Mouse (Mus musculus): ENCODE measurements around the gene Hist1h3b. TPM values are rescaled to one million over a fixed set of nuclear protein-coding genes. Genes with fewer than 3 reads are reported as not detected.
"Not testable (repeated sequence)": the region's sequence is repeated elsewhere in the genome, so short reads cannot be mapped to it uniquely, and the experiment has no call there.

Gene Hist1h3b
- polyA plus RNA-seq, 1 experiment, result 1.3 TPM

DNA sequence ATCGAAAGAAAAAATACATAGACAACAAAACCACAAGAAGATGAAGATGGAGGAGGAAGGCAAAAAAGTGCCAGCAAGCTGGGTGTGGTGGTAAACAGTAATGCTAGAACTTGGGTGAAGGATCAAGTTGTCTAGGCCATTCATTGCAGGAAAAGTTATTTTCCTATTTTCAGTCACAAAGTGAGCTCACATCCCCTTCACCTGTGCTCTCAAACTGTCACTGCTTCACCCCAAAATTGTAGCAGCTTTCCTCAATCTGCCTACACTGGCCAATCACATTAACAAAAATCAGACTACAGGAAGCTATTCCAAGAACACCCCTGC lies 7.8 kb downstream of the Hist1h3b start:
- TF ChIP-seq REST (IDR thresholded peaks at IDR 0.05; ENCODE audit: insufficient read depth, insufficient read length) (no peak), MYOD1 (IDR thresholded peaks at IDR 0.05; ENCODE audit: control insufficient read depth in 1 of 3, insufficient read length in 2 of 3, low read depth in 2 of 3) (no peak), POLR2A (IDR thresholded peaks at IDR 0.05; ENCODE audit: insufficient read length, low read depth) (no peak), TCF3 (IDR thresholded peaks at IDR 0.05; ENCODE audit: insufficient read length, low read depth) (no peak), CEBPB (IDR thresholded peaks at IDR 0.05; ENCODE audit: insufficient read depth, poor library complexity, severe bottlenecking) (no peak), E2F4 (IDR thresholded peaks at IDR 0.05; ENCODE audit: insufficient read depth) (no peak), SRF (IDR thresholded peaks at IDR 0.05; ENCODE audit: control insufficient read depth, insufficient read length, low read depth) (no peak), USF1 (IDR thresholded peaks at IDR 0.05; ENCODE audit: low read depth) (no peak), MYOG (IDR thresholded peaks at IDR 0.05; ENCODE audit: control insufficient read depth in 1 of 3, insufficient read depth in 1 of 3, insufficient read length in 2 of 3, low read depth in 2 of 3) (no peak), TCF12 (IDR thresholded peaks at IDR 0.05; ENCODE audit: insufficient read depth, poor library complexity, severe bottlenecking) (no peak), POLR2AphosphoS2 (IDR thresholded peaks at IDR 0.05; ENCODE audit: insufficient read length, low read depth) (no peak), MAX (IDR thresholded peaks at IDR 0.05; ENCODE audit: low read depth) (no peak)
- no peak overlapping the region for H3ac ChIP-seq (ENCODE audit: control insufficient read depth, insufficient read length)
- H3K4me2 ChIP-seq (ENCODE audit: low read depth), result peak overlapping the region; percentile 96
- H3K4me3 ChIP-seq, result peak overlapping the region; percentile 29
- H3K27me3 ChIP-seq (ENCODE audit: control insufficient read depth, insufficient read depth, insufficient read length), result no peaks in the 10 kb centered on the region
- H3K36me3 ChIP-seq (ENCODE audit: control insufficient read depth, insufficient read depth), result no peaks in the 10 kb centered on the region
- no peaks in the 10 kb centered on the region for H3K79me2 ChIP-seq (ENCODE audit: control insufficient read depth, insufficient read depth)

DNA sequence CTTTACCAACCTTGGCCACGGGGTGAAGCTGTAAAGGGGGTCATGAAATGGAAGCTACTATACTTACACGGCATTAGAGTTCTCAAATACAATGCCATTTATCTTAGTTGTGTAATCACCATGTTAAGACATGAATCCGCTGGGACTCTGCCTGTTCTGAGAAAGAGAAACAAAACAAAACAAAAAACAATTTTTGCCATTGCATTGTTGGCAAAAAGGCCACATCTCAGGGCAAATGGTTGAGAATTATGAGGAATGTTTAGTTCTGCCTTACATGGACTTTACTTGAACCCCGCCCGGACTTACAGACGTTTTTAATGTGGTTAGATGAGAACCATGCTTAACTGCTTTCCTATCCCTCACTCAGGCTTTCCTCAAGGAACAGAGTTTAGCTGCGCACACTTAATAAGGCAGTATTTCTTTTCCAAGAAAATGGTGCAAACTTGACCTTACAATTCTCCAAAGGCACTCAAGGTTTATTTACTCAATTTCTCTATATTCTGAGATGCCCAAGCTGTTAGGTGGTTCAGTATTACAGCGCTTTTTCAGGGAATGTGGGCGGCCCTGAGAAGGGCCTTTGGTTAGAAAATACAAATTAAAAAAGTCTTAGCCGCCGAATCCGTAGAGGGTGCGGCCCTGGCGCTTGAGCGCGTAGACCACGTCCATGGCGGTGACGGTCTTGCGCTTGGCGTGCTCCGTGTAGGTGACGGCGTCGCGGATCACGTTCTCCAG lies 8.3 kb downstream of the Hist1h3b start:
- TF ChIP-seq POLR2AphosphoS2 (IDR thresholded peaks at IDR 0.05; ENCODE audit: insufficient read length, low read depth), result no peak
- TF ChIP-seq CEBPB (IDR thresholded peaks at IDR 0.05; ENCODE audit: insufficient read depth, poor library complexity, severe bottlenecking), result no peak
- no peaks in the 10 kb centered on the region for H3K79me2 ChIP-seq (ENCODE audit: control insufficient read depth, insufficient read depth)
- H3K4me3 ChIP-seq, result peak overlapping the region; percentile 29
- no peaks in the 10 kb centered on the region for H3K36me3 ChIP-seq (ENCODE audit: control insufficient read depth, insufficient read depth)
- H3K27me3 ChIP-seq (ENCODE audit: control insufficient read depth, insufficient read depth, insufficient read length), result no peaks in the 10 kb centered on the region
- peak overlapping the region; percentile 96 for H3K4me2 ChIP-seq (ENCODE audit: low read depth)
- no peak overlapping the region for H3ac ChIP-seq (ENCODE audit: control insufficient read depth, insufficient read length)

DNA sequence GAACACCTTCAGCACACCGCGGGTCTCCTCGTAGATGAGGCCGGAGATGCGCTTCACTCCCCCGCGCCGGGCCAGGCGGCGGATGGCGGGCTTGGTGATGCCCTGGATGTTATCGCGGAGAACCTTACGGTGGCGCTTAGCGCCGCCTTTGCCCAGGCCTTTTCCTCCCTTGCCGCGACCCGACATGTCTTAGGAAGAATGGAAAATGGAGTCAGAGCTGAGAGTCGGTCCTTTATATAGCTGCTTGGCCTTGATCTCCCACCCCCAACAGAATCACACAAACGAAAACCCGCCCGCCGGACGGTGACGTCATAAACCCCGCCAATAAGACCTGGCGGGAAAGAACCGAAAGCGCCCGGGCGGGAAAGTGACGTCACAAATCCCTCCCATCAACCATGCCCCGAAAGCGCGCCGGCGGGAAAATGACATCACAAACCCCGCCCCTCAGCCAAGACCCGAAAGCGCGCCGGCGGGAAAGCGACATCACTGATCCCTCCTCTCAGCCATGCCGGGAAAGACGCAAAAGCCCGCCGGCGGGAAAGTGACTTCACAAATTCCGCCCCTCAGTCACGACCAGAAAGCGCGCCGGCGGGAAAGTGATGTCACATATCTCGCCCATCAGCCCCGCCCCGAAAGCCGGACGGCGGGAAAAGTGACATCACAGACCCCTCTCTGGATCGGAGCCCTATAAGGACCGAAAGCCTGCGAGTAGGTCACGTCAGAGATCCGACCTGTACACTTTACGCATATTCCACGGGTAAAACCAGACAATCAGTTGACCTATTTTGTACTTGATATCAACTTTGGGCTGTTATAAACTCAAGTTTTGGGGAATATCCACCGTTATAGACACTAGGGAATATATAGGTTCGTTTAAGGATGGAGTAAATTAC lies 9.2 kb downstream of the Hist1h3b start, which contains the start of gene Hist1h4a:
Gene Hist1h4a (minus strand): TSS at position 259 of the 893 bp plus-strand sequence.
- Histone ChIP-seq H3K27me3 (ENCODE audit: control insufficient read depth, insufficient read depth, insufficient read length) (no peaks in the 10 kb centered on the region), H3K79me2 (ENCODE audit: control insufficient read depth, insufficient read depth) (no peaks in the 10 kb centered on the region), H3K36me3 (ENCODE audit: control insufficient read depth, insufficient read depth) (no peaks in the 10 kb centered on the region), H3K4me2 (ENCODE audit: low read depth) (peak within 1 kb of the TSS; percentile 96), H3ac (ENCODE audit: control insufficient read depth, insufficient read length) (no peak within 1 kb of the TSS), H3K4me3 (peak within 1 kb of the TSS; percentile 29)
- TF ChIP-seq REST (IDR thresholded peaks at IDR 0.05; ENCODE audit: insufficient read depth, insufficient read length) (no peak), E2F4 (IDR thresholded peaks at IDR 0.05; ENCODE audit: insufficient read depth) (peak; percentile 94), POLR2A (IDR thresholded peaks at IDR 0.05; ENCODE audit: insufficient read length, low read depth) (peak; percentile 77), POLR2AphosphoS2 (IDR thresholded peaks at IDR 0.05; ENCODE audit: insufficient read length, low read depth) (peak; percentile 91), CEBPB (IDR thresholded peaks at IDR 0.05; ENCODE audit: insufficient read depth, poor library complexity, severe bottlenecking) (no peak), TCF3 (IDR thresholded peaks at IDR 0.05; ENCODE audit: insufficient read length, low read depth) (no peak), SRF (IDR thresholded peaks at IDR 0.05; ENCODE audit: control insufficient read depth, insufficient read length, low read depth) (peak; percentile 46), USF1 (IDR thresholded peaks at IDR 0.05; ENCODE audit: low read depth) (no peak), MYOG (IDR thresholded peaks at IDR 0.05; ENCODE audit: control insufficient read depth in 1 of 3, insufficient read depth in 1 of 3, insufficient read length in 2 of 3, low read depth in 2 of 3) (no peak), MAX (IDR thresholded peaks at IDR 0.05; ENCODE audit: low read depth) (no peak), TCF12 (IDR thresholded peaks at IDR 0.05; ENCODE audit: insufficient read depth, poor library complexity, severe bottlenecking) (no peak), MYOD1 (IDR thresholded peaks at IDR 0.05; ENCODE audit: control insufficient read depth in 1 of 3, insufficient read length in 2 of 3, low read depth in 2 of 3) (no peak)

DNA sequence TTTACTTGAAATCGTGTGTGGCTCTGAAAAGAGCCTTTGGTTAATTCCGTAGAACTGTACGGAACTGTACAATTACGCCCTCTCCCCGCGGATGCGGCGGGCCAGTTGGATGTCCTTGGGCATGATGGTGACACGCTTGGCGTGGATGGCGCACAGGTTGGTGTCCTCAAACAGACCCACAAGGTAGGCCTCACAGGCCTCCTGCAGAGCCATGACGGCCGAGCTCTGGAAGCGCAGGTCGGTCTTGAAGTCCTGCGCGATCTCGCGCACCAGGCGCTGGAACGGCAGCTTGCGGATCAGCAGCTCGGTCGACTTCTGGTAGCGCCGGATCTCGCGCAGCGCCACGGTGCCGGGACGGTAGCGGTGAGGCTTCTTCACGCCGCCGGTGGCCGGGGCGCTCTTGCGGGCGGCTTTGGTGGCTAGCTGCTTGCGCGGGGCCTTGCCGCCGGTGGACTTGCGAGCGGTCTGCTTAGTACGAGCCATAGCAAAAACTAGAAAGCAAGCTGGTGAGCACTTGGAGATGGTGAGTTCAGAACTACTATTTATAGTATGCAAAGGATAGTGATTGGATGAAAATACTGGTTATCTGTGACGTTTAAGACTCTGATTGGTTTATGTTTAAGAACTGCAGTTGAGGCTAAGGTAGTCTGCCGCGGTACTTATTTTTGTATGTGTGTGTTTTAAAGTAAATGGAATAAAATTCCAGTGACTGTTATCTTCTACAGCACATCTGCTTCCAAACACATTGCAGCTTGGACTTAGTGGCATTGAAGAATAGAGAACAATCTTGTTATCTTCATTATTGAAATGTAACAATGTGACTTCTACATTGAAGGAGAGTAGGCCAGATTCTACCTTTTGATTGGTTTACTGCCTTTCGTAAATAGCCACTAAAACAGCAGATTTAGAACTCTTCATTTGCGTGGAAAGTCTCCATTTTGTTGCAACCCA lies 10.1 kb downstream of the Hist1h3b start, which contains the start of gene Hist1h3a:
Gene Hist1h3a (minus strand): TSS at position 516 of the 951 bp plus-strand sequence.
- TF ChIP-seq POLR2AphosphoS2 (IDR thresholded peaks at IDR 0.05; ENCODE audit: insufficient read length, low read depth) (peak; percentile 91), POLR2A (IDR thresholded peaks at IDR 0.05; ENCODE audit: insufficient read length, low read depth) (peak; percentile 87)
- H3K4me3 ChIP-seq, result peak within 1 kb of the TSS; percentile 29
- H3K27me3 ChIP-seq (ENCODE audit: control insufficient read depth, insufficient read depth, insufficient read length); H3K79me2 ChIP-seq (ENCODE audit: control insufficient read depth, insufficient read depth); H3ac ChIP-seq (ENCODE audit: control insufficient read depth, insufficient read length); H3K36me3 ChIP-seq (ENCODE audit: control insufficient read depth, insufficient read depth): not testable (repeated sequence)
- peak within 1 kb of the TSS; percentile 100 for H3K4me2 ChIP-seq (ENCODE audit: low read depth)

All from myocyte (in vitro differentiated cells).